Mouse (Mus musculus) midbrain, embryonic 13.5 days (tissue): Measurements from ENCODE around the gene Por. TPM values are rescaled to one million over a fixed set of nuclear protein-coding genes. Genes with fewer than 3 reads are reported as not detected.
A peak's percentile ranks its signal among the peaks of the same experiment; 100 is the strongest.

Experiments used
- ATAC-seq: fragments of 200-750 bp; cut with Nextera tagmentation; 2 replicates; pipeline ENCODE4 v1.8.0; 2017; ENCODE audit warnings: mild to moderate bottlenecking, moderate TSS enrichment, moderate library complexity
- H3K27ac ChIP-seq: fragments of 300-500 bp; sonication (generic); 2 replicates; pipeline ENCODE4 v1.5.1; 2015; ENCODE audit warnings: inconsistent platforms, mild to moderate bottlenecking, moderate library complexity
- H3K27me3 ChIP-seq: fragments of 300-500 bp; sonication (generic); 2 replicates; pipeline ENCODE4 v1.6.1; 2015; ENCODE audit warnings: mild to moderate bottlenecking, inconsistent platforms
- H3K36me3 ChIP-seq: fragments of 300-500 bp; sonication (generic); 2 replicates; pipeline ENCODE4 v1.6.1; 2015; ENCODE audit warnings: mild to moderate bottlenecking, inconsistent platforms
- H3K4me1 ChIP-seq: fragments of 300-500 bp; sonication (generic); replicated peaks from 2 replicates; pipeline ENCODE4 v1.6.1; 2015; ENCODE audit warnings: inconsistent platforms
- H3K4me2 ChIP-seq: fragments of 300-500 bp; sonication (generic); replicated peaks from 2 replicates; pipeline ENCODE4 v1.6.1; 2015; ENCODE audit warnings: moderate library complexity, mild to moderate bottlenecking, inconsistent platforms
- H3K4me3 ChIP-seq: fragments of 300-500 bp; sonication (generic); replicated peaks from 2 replicates; pipeline ENCODE4 v1.5.1; 2015; ENCODE audit warnings: mild to moderate bottlenecking, inconsistent platforms
- H3K9ac ChIP-seq: fragments of 300-500 bp; sonication (generic); replicated peaks from 2 replicates; pipeline ENCODE4 v1.6.1; 2015; ENCODE audit warnings: mild to moderate bottlenecking, inconsistent platforms
- H3K9me3 ChIP-seq: fragments of 300-500 bp; sonication (generic); 2 replicates; pipeline ENCODE4 v1.6.1; 2016; ENCODE audit warnings: mild to moderate bottlenecking, inconsistent platforms
- WGBS: fragments of 180-500 bp; shearing (Covaris S2); methylation state at CpG from one replicate; pipeline ENCODE4 v1.1.7; 2015; 5-methylcytosine and 5-hydroxymethylcytosine counted together
- polyA plus RNA-seq: library from polyadenylated mRNA; unstranded; fragments of >200 nt; fragmentation: Nextera tagmentation; extraction: Ambion mirVana; gene quantifications from 2 replicates; pipeline ENCODE4 v1.2.1, GENCODE M21; 2015

The Por gene
- polyA plus RNA-seq, 1 experiment from 2014 or later: 137 TPM

- ATAC-seq: no peak
- WGBS: 83% methylated on average over 3 of the region's 3 CpGs
- no peaks in the 10 kb centered on the region for H3K36me3 ChIP-seq
- 0 out of 2 replicates have a peak, but pooled peaks cover 14% of the 10 kb centered on the region for H3K27me3 ChIP-seq
- H3K4me2 ChIP-seq: no peak overlapping the region
- no peaks in the 10 kb centered on the region for H3K9me3 ChIP-seq
- no peak overlapping the region for H3K9ac ChIP-seq
- H3K4me3 ChIP-seq: no peak overlapping the region
- H3K4me1 ChIP-seq: no peaks in the 10 kb centered on the region
- no peak overlapping the region for H3K27ac ChIP-seq
Measured at GRCm38 (mm10) chr5:135761881-135762280, 92.0 kb downstream of the Por start.

- Histone ChIP-seq H3K4me2 (no peak overlapping the region), H3K27ac (no peak overlapping the region), H3K27me3 (0 out of 2 replicates have a peak, but pooled peaks cover 14% of the 10 kb centered on the region), H3K4me3 (no peak overlapping the region), H3K4me1 (no peaks in the 10 kb centered on the region), H3K36me3 (no peaks in the 10 kb centered on the region), H3K9me3 (no peaks in the 10 kb centered on the region), H3K9ac (no peak overlapping the region)
- 4% methylated on average over 7 of the region's 7 CpGs for WGBS
- ATAC-seq: peak; percentile 58; the same call in 1 of the 2 replicates
Measured at GRCm38 (mm10) chr5:135763526-135763925, 93.7 kb downstream of the Por start.

GRCm38 (mm10) chr5:135764971-135765370 lies 95.1 kb downstream of the Por start:
- Histone ChIP-seq H3K9ac (0 out of 2 replicates have a peak overlapping the region, but pooled peaks have one; percentile 0), H3K36me3 (no peaks in the 10 kb centered on the region), H3K27ac (no peak overlapping the region), H3K4me1 (no peaks in the 10 kb centered on the region), H3K4me2 (no peak overlapping the region), H3K27me3 (0 out of 2 replicates have a peak, but pooled peaks cover 14% of the 10 kb centered on the region), H3K9me3 (no peaks in the 10 kb centered on the region), H3K4me3 (no peak overlapping the region)
- no peak for ATAC-seq
- WGBS: 62% methylated on average over 3 of the region's 3 CpGs

- Histone ChIP-seq H3K27me3 (no peaks in the 10 kb centered on the region), H3K27ac (no peak overlapping the region), H3K4me2 (no peak overlapping the region), H3K9ac (no peak overlapping the region), H3K9me3 (no peaks in the 10 kb centered on the region), H3K4me1 (peaks cover 4% of the 10 kb centered on the region), H3K36me3 (no peaks in the 10 kb centered on the region), H3K4me3 (no peak overlapping the region)
- 71% methylated on average over 3 of the region's 3 CpGs for WGBS
- no peak for ATAC-seq
Measured at GRCm38 (mm10) chr5:135772519-135772918, 102.7 kb downstream of the Por start.

- no peaks in the 10 kb centered on the region for H3K9me3 ChIP-seq
- H3K4me2 ChIP-seq: 0 out of 2 replicates have a peak overlapping the region, but pooled peaks have one; percentile 1
- H3K4me1 ChIP-seq: peaks cover 31% of the 10 kb centered on the region
- ATAC-seq: no peak
- H3K36me3 ChIP-seq: peaks cover 6% of the 10 kb centered on the region; the same call in 1 of the 2 replicates
- H3K4me3 ChIP-seq: no peak overlapping the region
- no peak overlapping the region for H3K27ac ChIP-seq
- 76% methylated on average over 4 of the region's 4 CpGs for WGBS
- 0 out of 2 replicates have a peak overlapping the region, but pooled peaks have one; percentile 34 for H3K9ac ChIP-seq
- no peaks in the 10 kb centered on the region for H3K27me3 ChIP-seq
Measured at GRCm38 (mm10) chr5:135776546-135776945, 106.7 kb downstream of the Por start.

GRCm38 (mm10) chr5:135777796-135778470 lies 108.1 kb downstream of the Por start, which contains the start of gene Styxl1:
Gene Styxl1, minus strand, starts transcription at chr5:135778385.
- ATAC-seq: peak; percentile 95
- 1% methylated on average over 44 of the region's 45 CpGs for WGBS
- H3K9me3 ChIP-seq: no peaks in the 10 kb centered on the region
- peak within 1 kb of the TSS; percentile 91 for H3K27ac ChIP-seq
- peak within 1 kb of the TSS; percentile 85 for H3K4me2 ChIP-seq
- H3K27me3 ChIP-seq: no peaks in the 10 kb centered on the region
- peaks cover 18% of the 10 kb centered on the region for H3K36me3 ChIP-seq
- peak within 1 kb of the TSS; percentile 95 for H3K9ac ChIP-seq
- H3K4me3 ChIP-seq: peak within 1 kb of the TSS; percentile 84
- peaks cover 31% of the 10 kb centered on the region for H3K4me1 ChIP-seq

GRCm38 (mm10) chr5:135778471-135779445 lies 108.9 kb downstream of the Por start, which contains the start of gene Mdh2:
Gene Mdh2, plus strand, starts transcription at chr5:135778480.
- no peaks in the 10 kb centered on the region for H3K27me3 ChIP-seq
- H3K4me3 ChIP-seq: peak within 1 kb of the TSS; percentile 84
- H3K4me2 ChIP-seq: peak within 1 kb of the TSS; percentile 85
- peak within 1 kb of the TSS; percentile 91 for H3K27ac ChIP-seq
- H3K36me3 ChIP-seq: peaks cover 27% of the 10 kb centered on the region
- WGBS: 2% methylated on average over 70 of the region's 70 CpGs
- no peaks in the 10 kb centered on the region for H3K9me3 ChIP-seq
- H3K9ac ChIP-seq: peak within 1 kb of the TSS; percentile 95
- H3K4me1 ChIP-seq: peaks cover 31% of the 10 kb centered on the region
- peak; percentile 99 for ATAC-seq

- ATAC-seq: no peak
- Histone ChIP-seq H3K4me3 (no peak overlapping the region), H3K27ac (no peak overlapping the region), H3K4me1 (peaks cover 31% of the 10 kb centered on the region), H3K9ac (peak overlapping the region; percentile 95; the same call in 1 of the 2 replicates), H3K27me3 (no peaks in the 10 kb centered on the region), H3K36me3 (peaks cover 42% of the 10 kb centered on the region), H3K4me2 (peak overlapping the region; percentile 82; the same call in 1 of the 2 replicates), H3K9me3 (no peaks in the 10 kb centered on the region)
- WGBS: 78% methylated on average over 8 of the region's 8 CpGs
Measured at GRCm38 (mm10) chr5:135780331-135780730, 110.5 kb downstream of the Por start.

- no peaks in the 10 kb centered on the region for H3K27me3 ChIP-seq
- H3K9ac ChIP-seq: no peak overlapping the region
- H3K36me3 ChIP-seq: peaks cover 68% of the 10 kb centered on the region
Measured at GRCm38 (mm10) chr5:135782901-135783300, 113.1 kb downstream of the Por start.

More at GRCm38 (mm10) chr5:135782901-135783300, 113.1 kb downstream of the Por start:
- Histone ChIP-seq H3K4me2 (no peak overlapping the region), H3K4me3 (no peak overlapping the region), H3K9me3 (no peaks in the 10 kb centered on the region), H3K4me1 (peaks cover 25% of the 10 kb centered on the region), H3K27ac (no peak overlapping the region)
- 90% methylated on average over 4 of the region's 4 CpGs for WGBS
- no peak for ATAC-seq
